Mouse (Mus musculus) right cerebral cortex, postnatal 4 days (tissue): ENCODE data around the gene Tmem165.

Source experiments
- DNase-seq: peaks from one replicate; pipeline ENCODE4 v3.0.0-alpha.2; 2022

Tmem165 gene

DNA sequence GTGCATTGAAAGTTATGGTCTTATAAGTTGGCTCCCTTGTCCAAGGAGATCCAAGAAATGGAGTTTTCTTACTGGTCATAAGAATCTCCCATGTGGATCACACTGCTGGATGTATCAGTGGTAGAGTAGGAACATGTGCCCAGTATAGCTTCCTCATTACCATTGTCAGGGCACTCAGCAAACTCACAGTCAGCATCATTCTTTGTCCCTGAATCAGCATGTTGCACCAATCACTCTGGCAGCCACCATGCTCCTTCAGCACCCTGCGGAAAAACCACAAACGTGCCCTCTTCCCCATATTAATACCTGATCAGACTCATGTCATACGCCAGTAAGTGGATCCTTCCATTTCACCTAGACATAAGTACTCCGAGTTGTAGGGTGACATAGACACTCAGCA, 8.6 kb upstream of the Tmem165 start:
- DNase-seq = no peak

- DNase-seq = no peak
Observed at GRCm38 (mm10) chr5:76176411-76176810, 7.3 kb upstream of the Tmem165 start.

DNA sequence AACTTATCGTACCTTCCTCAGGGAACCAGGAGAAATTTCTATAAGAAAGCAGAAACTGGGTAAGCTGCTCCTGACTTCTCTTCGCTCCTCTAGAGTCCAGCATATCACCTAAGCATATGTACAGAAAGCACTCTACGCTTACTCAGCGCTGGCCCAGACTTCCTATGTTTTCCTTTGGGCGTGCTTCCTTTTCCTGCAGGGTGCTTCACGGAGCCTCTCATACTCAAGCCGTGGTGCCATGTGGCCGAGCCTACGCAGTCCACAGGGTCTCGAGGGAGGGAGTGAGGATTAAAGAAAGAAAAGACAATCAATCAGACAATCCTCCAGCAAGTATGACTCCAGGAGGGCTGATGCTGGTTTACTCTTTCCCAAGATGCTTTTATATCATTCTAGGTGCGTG, 6.8 kb upstream of the Tmem165 start:
- no peak for DNase-seq

DNA sequence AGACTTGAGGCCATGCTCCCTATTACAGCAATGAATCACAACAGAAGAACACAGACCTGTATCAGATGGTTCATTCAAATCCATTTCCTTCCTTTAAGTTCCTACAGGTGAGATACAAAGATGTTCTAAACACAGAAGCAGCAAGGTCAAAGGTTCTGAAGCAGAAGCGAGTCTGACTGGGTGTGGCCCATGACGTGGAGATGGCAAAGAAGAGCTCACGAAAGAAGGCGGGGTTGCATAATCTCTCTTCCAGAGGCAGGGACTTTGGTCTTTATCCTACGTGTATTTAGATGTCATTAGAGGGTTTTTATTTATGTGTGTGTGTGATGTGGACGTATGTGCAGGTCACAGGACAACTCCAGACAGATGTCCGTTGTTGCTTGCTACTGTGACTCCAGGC, 6.0 kb upstream of the Tmem165 start:
- DNase-seq = no peak

DNA sequence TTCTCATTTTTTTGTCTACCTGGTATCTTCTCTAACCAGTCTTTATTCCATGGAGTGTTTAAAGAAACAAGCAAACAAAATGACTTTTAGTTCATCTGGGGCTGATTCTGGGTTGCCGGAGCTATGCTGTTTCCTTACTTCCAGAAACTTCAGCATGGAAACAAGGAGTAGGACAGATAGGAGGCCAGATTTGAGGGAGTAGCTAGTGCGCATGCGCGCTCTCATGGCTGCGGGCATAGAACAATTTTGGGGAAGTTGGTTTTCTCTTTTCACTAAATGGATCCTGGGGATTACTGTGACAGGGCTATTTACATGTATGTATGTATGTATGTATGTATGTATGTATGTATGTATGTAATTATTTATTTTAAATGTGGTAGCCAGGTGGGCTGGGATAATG, 4.5 kb upstream of the Tmem165 start:
- no peak for DNase-seq

GRCm38 (mm10) chr5:76179791-76180190, 3.9 kb upstream of the Tmem165 start:
- DNase-seq = no peak

DNA sequence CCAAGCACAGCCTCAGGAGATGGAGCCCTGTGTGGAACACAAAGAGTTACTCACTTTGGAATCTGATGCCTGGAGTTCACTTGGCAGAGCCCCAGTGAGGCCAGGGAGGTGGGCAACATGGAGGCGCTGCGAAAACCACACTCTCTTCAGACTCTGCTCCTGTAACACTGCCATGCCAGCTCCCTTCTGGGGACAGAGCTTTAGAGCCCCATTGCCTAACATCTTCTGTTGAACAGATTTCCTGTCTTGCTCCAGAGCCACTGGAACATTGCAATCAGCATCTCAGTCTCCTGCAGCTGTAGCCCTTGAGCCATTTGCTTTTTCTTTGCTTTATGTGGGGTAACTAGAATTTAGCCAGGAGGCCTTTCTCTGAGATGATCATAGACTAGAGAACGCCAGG, 1.4 kb upstream of the Tmem165 start:
- DNase-seq = no peak

DNA sequence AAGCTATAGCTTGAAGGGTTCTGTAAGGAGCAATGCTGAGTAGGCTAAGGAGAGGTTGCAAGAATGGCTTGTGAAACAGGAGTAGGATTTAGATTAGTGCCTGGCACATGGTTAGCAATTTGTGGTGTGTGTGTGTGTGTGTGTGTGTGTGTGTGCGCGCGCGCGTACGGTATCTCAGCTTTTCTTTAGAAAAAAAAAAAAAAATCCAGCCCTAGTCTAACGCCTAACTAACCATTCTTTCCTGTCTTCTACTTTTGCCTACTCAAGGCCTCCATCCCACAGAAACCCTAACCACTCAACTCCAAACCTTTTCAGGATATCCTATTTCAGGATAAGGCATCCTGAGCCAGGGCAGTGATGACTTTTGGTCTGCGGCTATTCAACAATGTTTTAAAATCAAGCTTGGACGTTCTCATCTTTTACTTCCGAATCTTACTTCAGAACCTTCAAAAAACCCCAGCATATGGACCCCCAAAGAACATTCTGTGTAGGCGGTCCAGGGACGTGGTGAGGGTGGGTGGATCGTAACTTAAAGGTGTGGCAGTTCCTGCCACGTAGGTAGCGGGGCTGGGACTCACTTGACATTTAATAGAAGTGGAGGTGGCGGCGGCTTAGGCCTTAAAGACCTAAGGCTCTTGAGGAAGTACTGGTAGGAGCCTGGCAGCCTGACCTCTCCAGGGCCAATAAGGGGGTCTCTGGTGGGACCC, 484 bp upstream of the Tmem165 start:
- DNase-seq = no peak

DNA sequence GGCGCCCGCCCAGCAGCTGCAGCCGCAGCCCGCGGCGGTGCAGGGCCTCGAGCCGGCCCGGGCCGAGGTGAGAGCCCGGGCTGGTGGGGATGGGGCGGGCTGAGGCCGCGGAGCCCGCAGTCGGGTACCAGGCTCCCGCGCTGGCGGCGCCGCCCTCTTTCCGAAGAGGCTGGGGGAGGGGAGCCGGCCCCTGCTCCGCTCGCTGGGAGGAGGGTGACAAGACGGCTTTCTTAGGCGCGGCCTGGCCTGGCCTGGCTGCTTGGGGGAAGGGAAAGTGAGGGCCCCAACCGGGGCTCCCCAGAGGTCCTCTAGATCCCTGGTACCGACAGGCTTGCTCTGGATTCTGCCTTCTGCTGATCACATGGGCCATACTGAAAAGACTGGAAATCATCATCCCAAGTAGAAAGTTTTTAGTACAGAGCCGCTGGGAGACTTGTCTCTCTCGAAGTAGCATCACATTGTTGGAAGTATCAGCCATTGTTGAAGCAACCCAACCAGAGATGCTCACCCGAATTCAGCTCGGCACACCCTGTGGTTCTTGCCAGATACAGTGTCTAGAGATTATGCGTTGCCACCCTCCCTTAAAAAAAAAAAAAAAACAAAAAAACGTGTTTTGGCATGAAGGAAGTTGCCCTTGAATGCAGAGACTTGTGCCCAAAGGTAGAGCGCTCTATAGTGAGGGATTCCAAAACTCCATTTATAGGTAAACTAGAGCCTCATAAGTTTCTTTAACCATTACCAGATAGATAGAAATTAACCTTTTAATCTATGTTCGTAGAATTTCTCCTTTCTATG, 803 bp downstream of the Tmem165 start:
- DNase-seq = peak; percentile 63

DNA sequence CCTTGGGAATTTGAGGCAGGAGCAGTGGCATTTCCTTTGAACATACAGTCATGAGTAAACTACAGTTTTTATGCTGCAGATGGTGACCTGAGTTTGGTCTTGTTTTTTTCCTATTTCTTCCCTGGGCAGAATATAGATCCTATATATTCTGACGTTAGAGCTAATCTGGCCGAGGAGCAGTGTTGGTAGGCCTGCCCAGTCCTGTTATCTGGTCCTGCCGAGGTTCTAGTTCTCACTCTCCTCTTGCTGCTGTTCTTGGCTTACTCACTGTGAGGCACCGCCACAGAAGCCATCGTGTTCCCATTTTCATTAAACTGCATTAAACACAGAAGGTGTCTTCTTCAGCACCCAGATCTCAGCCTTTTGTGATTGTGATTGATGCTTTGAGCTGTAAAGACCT, 4.2 kb downstream of the Tmem165 start:
- DNase-seq = no peak

DNA sequence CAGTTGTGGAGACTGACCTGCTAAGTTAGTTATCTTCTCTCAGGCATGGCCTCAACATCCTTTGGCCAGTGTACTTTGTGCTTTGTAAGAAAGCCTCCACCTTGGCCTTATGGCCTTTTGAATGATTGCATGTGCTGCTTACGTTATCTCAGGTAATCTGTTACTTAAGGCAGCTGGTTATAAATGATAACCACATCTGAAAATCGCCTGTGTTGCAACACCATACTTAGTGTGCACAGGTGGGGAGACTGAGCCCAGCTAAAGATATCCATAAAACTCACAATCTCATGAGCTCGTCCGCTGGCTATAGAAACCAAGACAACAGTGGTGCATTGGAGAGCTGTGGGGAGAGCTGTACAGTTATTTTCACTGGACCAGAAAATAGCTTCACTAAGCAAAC, 6.9 kb downstream of the Tmem165 start:
- no peak for DNase-seq

DNA sequence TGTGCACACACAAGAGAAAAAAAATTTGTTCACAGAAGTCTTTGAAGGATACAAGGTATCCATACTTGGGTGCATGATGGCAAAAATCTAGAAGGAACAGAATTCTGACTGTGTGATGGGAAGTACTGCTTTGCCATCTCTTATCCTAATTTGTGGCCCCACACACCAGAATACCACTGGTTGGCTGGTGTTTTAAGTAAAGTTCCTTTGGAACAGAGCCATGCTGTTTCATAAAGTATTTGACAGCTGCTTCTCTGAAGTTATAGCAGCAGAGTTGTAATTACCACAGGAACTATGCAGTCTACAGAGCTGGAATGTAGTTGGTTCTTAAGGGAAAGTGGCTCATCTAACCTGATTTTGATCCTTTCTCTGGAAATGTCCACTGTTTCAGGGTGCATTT, 9.4 kb downstream of the Tmem165 start:
- DNase-seq = no peak

DNA sequence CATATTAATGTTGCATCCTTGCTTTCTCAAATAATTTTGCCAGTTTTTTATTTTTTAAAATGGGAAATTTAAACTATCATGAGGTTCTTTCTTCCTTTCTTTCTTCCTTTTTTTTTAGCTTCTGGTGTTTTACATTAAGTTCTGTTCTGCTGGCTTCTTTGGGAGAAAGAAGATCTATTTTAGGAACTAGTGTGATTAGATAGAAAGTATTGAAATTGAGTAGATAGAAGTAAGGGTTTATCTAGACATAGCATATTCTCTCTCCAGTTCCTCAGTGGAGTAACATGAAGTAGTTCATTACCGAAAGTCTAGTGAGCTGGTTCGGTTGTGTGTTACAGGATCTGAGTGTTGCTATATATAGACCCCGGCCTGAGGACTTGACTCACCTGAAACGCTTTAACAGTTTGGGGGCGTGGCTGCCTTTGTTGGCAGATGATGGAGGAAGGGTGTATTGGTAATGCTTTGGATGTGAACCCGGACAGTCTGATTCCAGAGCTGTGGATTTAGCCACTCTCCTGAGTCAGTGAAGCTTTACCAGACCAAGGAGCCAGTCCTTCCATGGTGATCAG, 10.8 kb downstream of the Tmem165 start:
- DNase-seq = no peak

DNA sequence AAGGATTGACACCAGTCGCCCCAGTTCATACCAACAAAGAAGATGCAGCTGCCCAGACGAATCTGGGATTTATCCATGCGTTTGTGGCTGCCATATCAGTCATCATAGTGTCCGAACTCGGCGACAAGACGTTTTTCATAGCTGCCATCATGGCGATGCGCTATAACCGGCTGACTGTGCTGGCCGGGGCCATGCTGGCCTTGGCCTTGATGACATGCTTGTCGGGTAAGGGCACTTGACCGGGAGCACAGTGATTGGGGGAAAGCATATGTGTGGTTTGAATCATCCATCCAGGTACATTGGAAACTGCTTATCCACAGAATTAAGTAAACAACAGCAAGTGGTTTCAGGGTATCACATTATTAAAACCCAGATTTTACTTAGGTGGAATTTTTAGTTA, 15.7 kb downstream of the Tmem165 start:
- no peak for DNase-seq

GRCm38 (mm10) chr5:76203171-76203570, 19.5 kb downstream of the Tmem165 start:
- DNase-seq = no peak

- DNase-seq = no peak
Observed at GRCm38 (mm10) chr5:76205886-76206285, 22.2 kb downstream of the Tmem165 start.

- DNase-seq = no peak
Observed at GRCm38 (mm10) chr5:76208066-76208465, 24.4 kb downstream of the Tmem165 start.

DNA sequence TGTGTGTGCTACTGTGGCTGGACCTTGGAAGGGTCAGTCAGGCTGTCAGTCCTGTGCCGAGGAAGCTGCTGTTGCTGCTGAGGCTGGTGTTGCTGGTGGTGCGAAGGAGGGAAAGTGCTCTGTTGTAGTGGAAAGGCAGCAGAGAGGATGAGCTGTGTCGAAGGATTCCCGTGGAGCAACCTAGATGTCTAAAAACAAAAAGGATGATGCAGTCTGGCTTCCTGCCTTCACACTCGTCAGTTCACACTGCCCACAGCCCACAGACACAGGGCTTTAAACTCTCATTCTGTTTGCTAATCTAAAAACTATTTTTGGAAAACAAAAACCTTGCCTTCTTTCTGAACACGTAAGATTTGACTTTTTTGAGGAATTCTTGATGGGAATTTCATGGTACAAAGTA, 33.0 kb downstream of the Tmem165 start:
- no peak for DNase-seq

- DNase-seq = no peak
Observed at GRCm38 (mm10) chr5:76231171-76231855, 47.6 kb downstream of the Tmem165 start.

DNA sequence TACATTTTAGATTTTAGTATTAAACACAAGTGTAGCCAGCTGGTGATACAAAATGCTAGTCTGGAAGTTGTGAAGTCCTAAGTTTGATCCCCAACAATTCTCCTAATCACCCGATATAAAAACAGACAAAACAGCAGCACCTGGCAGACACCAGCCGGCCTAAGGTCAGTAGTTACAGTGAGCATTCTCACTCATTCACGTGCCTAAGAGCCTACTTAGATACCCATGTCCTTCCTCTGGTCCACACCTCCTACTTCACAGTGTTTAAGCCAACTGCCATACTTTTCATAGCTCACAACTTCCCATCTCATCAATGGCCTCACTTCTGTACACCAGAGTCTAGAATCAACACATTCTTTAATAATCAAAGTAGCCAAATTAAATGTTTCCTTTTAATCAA, 59.6 kb downstream of the Tmem165 start:
- no peak for DNase-seq

GRCm38 (mm10) chr5:76243929-76244328, 60.2 kb downstream of the Tmem165 start:
- DNase-seq = no peak

GRCm38 (mm10) chr5:76244430-76244829, 60.8 kb downstream of the Tmem165 start:
- DNase-seq = no peak

- DNase-seq = no peak
Observed at GRCm38 (mm10) chr5:76245419-76245818, 61.7 kb downstream of the Tmem165 start.

- no peak for DNase-seq
Observed at GRCm38 (mm10) chr5:76246539-76246938, 62.9 kb downstream of the Tmem165 start.
